Mouse (Mus musculus): ENCODE results near the gene Orc3. TPM values are rescaled to one million over a fixed set of nuclear protein-coding genes. Genes with fewer than 3 reads are reported as not detected.

The Orc3 gene
- total and polyA plus RNA-seq, 3 experiments = 17.1 to 34.3 (median 28.5) TPM

- no peak for DNase-seq
- intact Hi-C loops (cut with DNase I) = no loop called here
- H3K9ac ChIP-seq (ENCODE audit: low read depth, low read length) = no peak overlapping the region
- H3K27me3 ChIP-seq (ENCODE audit: control insufficient read depth, insufficient read depth, low read length) = no peaks in the 10 kb centered on the region
- H3K79me2 ChIP-seq (replicated peaks; ENCODE audit: control insufficient read depth, insufficient read depth, low read length) = no peaks in the 10 kb centered on the region
- no peak overlapping the region for H3K4me3 ChIP-seq
- no peak overlapping the region for H3K27ac ChIP-seq
- no peaks in the 10 kb centered on the region for H3K4me1 ChIP-seq (ENCODE audit: control insufficient read depth, insufficient read depth, low read length)
- WGBS = 77% methylated on average over 4 of the region's 4 CpGs
- H3K36me3 ChIP-seq (ENCODE audit: control insufficient read depth, insufficient read depth, low read length) = no peaks in the 10 kb centered on the region
- TF ChIP-seq CTCF (IDR thresholded peaks at IDR 0.05) (no peak), EP300 (IDR thresholded peaks at IDR 0.05; ENCODE audit: insufficient read depth, low read depth, low read length) (no peak), POLR2A (IDR thresholded peaks at IDR 0.05; ENCODE audit: insufficient read depth, low read depth, low read length) (no peak)
Observed at GRCm38 (mm10) chr4:34523586-34523985, 91.2 kb downstream of the Orc3 start.

GRCm38 (mm10) chr4:34522846-34523245 is 91.9 kb downstream of the Orc3 start:
- TF ChIP-seq CTCF (IDR thresholded peaks at IDR 0.05) = no peak
- H3K4me3 ChIP-seq = no peak overlapping the region
- H3K9ac ChIP-seq (ENCODE audit: low read depth, low read length) = no peak overlapping the region
- H3K79me2 ChIP-seq (replicated peaks; ENCODE audit: control insufficient read depth, insufficient read depth, low read length) = no peaks in the 10 kb centered on the region
- WGBS = 61% methylated on average over 3 of the region's 3 CpGs
- H3K4me1 ChIP-seq (ENCODE audit: control insufficient read depth, insufficient read depth, low read length) = no peaks in the 10 kb centered on the region
- DNase-seq = peak; percentile 21 to 24
- H3K36me3 ChIP-seq (ENCODE audit: control insufficient read depth, insufficient read depth, low read length) = no peaks in the 10 kb centered on the region
- intact Hi-C loops (cut with DNase I) = no loop called here
- H3K27ac ChIP-seq = no peak overlapping the region
- no peaks in the 10 kb centered on the region for H3K27me3 ChIP-seq (ENCODE audit: control insufficient read depth, insufficient read depth, low read length)

Other genes with a start within 250 kb of the Orc3 start
- gene Akirin2, start 64.0 kb downstream of the Orc3 start, total RNA-seq (2021) = 10 to 100 TPM; 54.5 to 62.4 TPM
- gene Akirin2, start 64.0 kb downstream of the Orc3 start, polyA plus RNA-seq (2012; rRNA removed) = 23.8 and 36.1 TPM in 2 replicates
- gene Rars2, start within 50 bp of the Orc3 start, total RNA-seq (2021) = 10 to 100 TPM; 23.6 to 24.9 TPM
- 10.1 and 19.8 TPM in 2 replicates for gene Rars2, start within 50 bp of the Orc3 start, polyA plus RNA-seq (2012; rRNA removed)
- gene Slc35a1, start 72.5 kb upstream of the Orc3 start, total RNA-seq (2021) = 10 to 100 TPM; 11.1 to 14.0 TPM
- gene Slc35a1, start 72.5 kb upstream of the Orc3 start, polyA plus RNA-seq (2012; rRNA removed) = 9.0 and 18.1 TPM in 2 replicates
- gene Cfap206, start 115.3 kb upstream of the Orc3 start, total RNA-seq (2021) = under 1 TPM in 1 of 2 experiments, not detected in 1; 0.16 TPM
- 0.23 and 0.47 TPM in 2 replicates for gene Cfap206, start 115.3 kb upstream of the Orc3 start, polyA plus RNA-seq (2012; rRNA removed)
- gene Gm136, start 141.3 kb upstream of the Orc3 start, total RNA-seq (2021) = not detected
- not detected in 2 replicates for gene Gm136, start 141.3 kb upstream of the Orc3 start, polyA plus RNA-seq (2012; rRNA removed)
- gene Smim8, start 163.5 kb upstream of the Orc3 start, total RNA-seq (2021) = 10 to 100 TPM; 54.6 to 66.6 TPM
- 19.1 and 30.0 TPM in 2 replicates for gene Smim8, start 163.5 kb upstream of the Orc3 start, polyA plus RNA-seq (2012; rRNA removed)